Mouse (Mus musculus) gastrocnemius, adult 18-20 months (tissue): ENCODE measurements around the gene Bloc1s6. TPM values are rescaled to one million over a fixed set of nuclear protein-coding genes. Genes with fewer than 3 reads are reported as not detected.

ENCODE experiments used
- DNase-seq: peaks from one replicate; pipeline ENCODE4 v3.0.0; 2021; ENCODE audit warnings: low spot score
- long read RNA-seq, 2 experiments: library from polyadenylated mRNA; stranded (forward); transcript quantifications; one replicate each; pipeline ENCODE4 v2.0.0; 2021
- total RNA-seq, 2 experiments: library from RNA; stranded (reverse); gene quantifications; 2 replicates each; pipeline ENCODE4 v1.2.3; 2021

Gene Bloc1s6
- 10 to 100 TPM; 17.5 to 20.0 TPM for total RNA-seq
- long read RNA-seq, experiment 1, transcript Bloc1s6-201 (5 exons, 3,484 nt): major isoform, 52 of 58 reads
- long read RNA-seq, experiment 1, partial matches to known transcripts: 1 of 58 reads
- long read RNA-seq, experiment 1, other reads (novel, unspliced or antisense): 1 of 58 reads
- long read RNA-seq, experiment 2, transcript Bloc1s6-201 (5 exons, 3,484 nt): major isoform, 30 of 33 reads
- long read RNA-seq, experiment 2, partial matches to known transcripts: 0 of 33 reads
- long read RNA-seq, experiment 2, other reads (novel, unspliced or antisense): 0 of 33 reads

DNA sequence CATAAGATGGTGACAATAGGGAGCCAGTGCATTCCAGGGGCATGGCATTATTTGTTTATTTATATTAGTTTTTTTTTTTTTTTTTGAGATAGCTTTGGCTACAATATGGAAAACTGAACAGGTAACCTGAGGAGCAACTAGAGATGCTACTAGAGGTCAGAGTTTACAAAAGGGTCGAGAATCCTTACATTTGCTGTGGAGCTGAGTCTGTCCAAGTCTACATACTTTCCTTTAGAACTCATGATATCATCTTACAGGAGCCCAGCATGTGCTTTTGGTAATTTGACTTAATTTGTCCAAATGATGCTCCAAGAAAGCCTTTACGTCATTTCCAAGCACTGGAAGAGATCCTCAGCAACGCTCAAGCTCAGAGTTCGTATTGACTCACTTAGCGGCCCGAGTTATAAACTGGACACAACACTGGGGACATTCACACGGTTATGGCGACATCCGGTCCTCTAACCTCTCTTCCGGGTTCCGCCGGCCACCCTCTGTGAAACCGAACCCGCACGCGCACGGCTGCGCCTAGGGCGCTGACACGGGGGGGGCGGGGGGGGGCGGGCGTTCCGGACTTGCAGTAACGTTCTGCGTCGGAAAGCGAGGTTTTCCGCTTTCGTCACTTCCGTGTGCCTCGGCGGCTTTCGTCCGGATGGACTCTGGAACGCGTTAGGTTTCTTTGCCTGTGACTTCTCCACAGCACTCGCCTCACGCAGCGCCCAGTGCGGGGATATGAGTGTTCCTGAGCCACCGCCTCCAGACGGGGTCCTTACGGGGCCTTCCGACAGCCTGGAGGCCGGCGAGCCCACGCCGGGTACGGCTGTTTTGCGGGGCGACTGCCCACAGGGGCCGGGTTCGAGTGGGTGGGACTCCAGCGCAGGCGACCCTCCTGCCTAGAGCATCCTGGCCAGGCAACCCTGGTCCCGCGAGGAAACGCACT lies at the start of gene Bloc1s6:
Gene Bloc1s6 (plus strand): TSS at position 610 of the 937 bp plus-strand sequence.
- peak; percentile 92 for DNase-seq

- DNase-seq: no peak
Measured at GRCm38 (mm10) chr2:122697526-122697925, 40.8 kb upstream of the Bloc1s6 start.

DNA sequence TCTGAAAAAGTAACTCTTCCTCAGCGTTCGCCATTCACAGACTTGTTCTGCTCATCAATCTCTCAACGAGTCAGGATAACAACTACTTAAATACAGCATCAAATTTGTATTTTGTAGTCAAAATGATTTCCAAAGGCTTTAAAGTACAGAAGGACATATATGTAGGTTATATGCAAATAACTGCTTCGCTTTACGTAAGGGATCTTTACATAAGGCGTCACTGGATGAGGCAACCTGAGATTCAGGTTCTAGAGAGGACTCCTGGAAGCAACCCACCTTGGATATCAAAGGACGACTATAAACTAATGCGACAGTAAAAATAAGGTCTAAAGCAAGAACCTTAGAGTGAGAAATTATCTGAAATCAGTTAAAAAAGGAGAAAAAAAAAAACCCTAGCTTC lies 37.3 kb upstream of the Bloc1s6 start:
- no peak for DNase-seq

DNA sequence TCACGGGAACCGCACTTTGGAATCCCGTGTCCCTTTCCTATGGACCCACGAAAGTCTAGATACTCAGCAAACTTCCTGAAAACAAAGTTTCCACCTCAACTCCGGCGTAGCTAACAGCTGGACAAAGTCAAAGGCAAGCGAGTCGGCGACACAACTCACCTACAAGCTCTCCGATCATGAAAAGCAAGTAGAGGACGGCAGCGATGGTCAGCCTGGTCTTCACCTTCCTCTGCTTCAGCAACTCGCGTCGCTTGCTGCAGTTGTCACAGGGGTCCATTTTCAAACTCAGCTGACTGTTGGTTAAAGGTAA lies 36.5 kb upstream of the Bloc1s6 start:
- no peak for DNase-seq

GRCm38 (mm10) chr2:122702181-122703036 lies 35.9 kb upstream of the Bloc1s6 start, which contains the start of gene Slc30a4:
Slc30a4 (minus strand) TSS chr2:122702663.
- peak; percentile 65 for DNase-seq

DNA sequence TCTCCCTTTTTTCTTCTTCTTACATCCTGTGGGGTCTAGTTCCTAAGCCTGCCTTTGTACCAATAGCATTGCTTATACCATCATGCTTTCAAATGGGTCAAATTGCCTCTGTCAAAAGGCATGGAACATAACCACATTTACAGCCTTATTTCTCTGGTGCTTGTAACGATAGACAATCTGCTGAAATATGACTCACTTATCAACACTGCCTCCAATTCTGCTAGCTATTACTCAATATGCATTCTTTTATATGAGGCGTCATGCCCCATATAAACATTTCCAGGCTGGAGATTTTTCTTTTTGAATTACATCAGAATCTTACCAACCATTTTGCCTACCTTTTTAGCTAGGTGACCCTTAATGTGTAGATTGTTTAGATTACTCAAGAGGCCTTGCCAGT lies 33.7 kb upstream of the Bloc1s6 start:
- no peak for DNase-seq

GRCm38 (mm10) chr2:122708080-122708479 lies 30.2 kb upstream of the Bloc1s6 start:
- no peak for DNase-seq

- DNase-seq: no peak
Measured at GRCm38 (mm10) chr2:122709156-122709555, 29.1 kb upstream of the Bloc1s6 start.

- DNase-seq: no peak
Measured at GRCm38 (mm10) chr2:122711911-122712310, 26.4 kb upstream of the Bloc1s6 start.

GRCm38 (mm10) chr2:122712848-122713247 lies 25.5 kb upstream of the Bloc1s6 start:
- DNase-seq: no peak

- DNase-seq: no peak
Measured at GRCm38 (mm10) chr2:122715148-122715692, 23.1 kb upstream of the Bloc1s6 start.

- no peak for DNase-seq
Measured at GRCm38 (mm10) chr2:122716301-122716842, 21.9 kb upstream of the Bloc1s6 start.

GRCm38 (mm10) chr2:122719232-122719631 lies 19.1 kb upstream of the Bloc1s6 start:
- no peak for DNase-seq

- no peak for DNase-seq
Measured at GRCm38 (mm10) chr2:122720564-122720963, 17.7 kb upstream of the Bloc1s6 start.

DNA sequence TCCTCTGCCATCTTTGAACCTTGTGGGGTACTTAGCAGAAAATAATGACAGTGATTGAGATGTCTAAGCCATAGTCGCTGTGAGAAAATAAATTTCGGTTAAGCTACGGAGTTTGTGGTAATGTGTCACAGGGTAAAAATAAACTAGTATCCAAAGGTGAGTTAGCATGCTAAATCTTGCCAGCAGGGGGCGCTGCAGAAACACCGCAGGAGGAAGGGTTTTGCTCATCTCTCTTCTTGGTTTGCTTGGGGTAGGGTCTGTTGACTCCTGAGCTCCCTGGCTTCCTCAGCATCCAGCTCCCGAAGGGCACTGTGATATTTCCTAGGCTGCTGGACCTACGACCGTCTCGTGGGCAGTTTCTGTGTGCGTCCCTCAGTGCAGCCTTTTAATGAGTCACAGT lies 12.7 kb upstream of the Bloc1s6 start:
- peak; percentile 53 for DNase-seq

DNA sequence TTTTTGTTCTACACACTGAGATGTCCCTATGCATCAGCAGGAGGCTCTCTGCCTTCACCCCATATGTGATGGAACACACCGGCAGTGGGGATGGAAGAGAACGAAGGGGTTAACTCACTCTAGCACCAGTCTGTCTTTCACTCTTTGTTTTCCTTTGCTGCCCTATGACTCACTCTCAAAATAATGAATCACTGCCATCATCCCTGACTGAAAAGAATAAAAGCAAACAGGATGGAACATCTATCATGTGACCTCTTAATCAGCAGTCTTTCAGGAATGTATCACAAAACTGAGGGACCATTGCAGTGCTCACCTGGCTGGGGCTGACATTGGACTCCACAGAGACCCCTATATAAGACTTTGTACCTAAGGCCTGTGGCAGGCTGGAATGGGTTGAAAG lies 6.8 kb upstream of the Bloc1s6 start:
- no peak for DNase-seq

DNA sequence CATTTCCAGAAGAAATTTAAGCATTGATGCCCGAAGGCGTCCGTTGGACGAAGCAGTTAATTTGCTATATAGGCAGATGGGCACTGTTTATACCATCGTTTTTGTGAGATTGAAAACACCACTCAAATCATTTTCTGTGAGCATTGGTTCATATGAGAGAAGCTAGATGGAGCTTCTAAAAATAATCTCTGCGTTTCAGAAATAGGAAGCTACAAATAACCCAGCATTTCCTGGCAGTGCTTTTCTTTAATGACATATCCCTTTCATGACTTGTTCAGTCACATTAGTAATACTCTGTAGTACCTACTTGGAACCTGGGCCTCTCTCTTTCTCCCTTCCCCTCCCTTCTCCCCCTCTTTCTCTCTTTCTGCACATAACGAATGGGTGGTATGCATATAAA lies 720 bp downstream of the Bloc1s6 start:
- DNase-seq: no peak

DNA sequence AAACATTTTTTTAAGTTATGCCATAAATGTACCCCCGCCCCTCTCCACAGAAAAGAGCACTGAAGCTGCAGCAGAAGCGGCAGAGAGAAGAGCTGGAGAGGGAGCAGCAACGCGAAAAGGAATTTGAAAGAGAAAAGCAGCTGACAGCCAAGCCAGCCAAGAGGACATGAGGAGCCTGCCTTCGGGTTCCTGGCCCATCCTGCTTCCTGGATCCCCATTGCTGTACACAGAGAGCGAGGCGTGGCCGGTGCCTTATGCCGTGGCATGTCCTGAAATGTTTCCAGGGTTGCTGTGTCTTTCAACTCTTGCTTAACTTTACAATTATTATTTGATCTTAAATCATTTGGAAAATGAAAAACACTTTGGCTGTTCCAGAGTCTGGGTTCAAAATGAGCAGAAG lies 8.2 kb downstream of the Bloc1s6 start:
- no peak for DNase-seq

- DNase-seq: peak; percentile 30
Measured at GRCm38 (mm10) chr2:122753739-122754343, 15.5 kb downstream of the Bloc1s6 start.

- DNase-seq: no peak
Measured at GRCm38 (mm10) chr2:122759791-122760190, 21.5 kb downstream of the Bloc1s6 start.

DNA sequence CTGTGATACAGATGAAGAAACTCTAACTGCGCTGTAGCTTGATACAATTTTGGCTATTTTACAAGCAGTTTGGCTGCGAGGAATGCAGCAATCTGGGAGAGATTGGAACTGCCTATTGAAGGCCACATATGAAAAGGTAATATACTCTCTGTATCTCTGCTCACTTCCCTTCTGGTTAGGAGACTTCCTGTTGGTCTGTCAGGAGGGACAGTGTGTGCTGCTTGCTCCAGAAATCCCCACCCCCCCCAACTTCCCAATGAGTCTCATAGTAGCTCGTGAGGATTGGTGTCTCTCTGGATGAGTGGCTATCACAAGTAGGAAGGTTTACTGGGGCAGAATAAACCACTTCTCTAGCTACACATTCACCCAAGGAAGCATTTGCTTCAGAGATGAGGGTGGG lies 24.7 kb downstream of the Bloc1s6 start:
- DNase-seq: no peak
